Mouse (Mus musculus): ENCODE results near the gene Gdf15.

Gdf15 gene

DNA sequence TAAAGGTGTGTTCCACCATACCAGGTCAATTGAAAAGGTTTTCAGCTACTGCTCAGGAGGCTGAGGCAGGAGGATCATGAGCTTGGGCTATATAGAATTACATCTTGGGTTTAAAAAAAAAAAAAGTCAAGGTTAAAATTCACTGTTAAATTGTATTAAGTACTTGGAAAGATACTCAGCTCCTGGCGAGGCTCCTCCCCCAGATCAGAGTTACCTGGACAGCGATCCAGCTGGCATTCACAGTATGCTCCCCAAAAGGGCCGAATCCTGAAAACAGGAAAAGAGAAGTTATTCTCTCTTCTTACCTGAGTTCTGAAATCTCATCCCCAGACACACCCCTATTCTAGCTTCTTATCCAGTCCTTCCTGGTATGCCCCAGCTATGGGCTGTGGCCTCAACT is 25.0 kb upstream of the Gdf15 start:
- no peak for DNase-seq (ENCODE audit: low spot score in 2 of 2)

DNA sequence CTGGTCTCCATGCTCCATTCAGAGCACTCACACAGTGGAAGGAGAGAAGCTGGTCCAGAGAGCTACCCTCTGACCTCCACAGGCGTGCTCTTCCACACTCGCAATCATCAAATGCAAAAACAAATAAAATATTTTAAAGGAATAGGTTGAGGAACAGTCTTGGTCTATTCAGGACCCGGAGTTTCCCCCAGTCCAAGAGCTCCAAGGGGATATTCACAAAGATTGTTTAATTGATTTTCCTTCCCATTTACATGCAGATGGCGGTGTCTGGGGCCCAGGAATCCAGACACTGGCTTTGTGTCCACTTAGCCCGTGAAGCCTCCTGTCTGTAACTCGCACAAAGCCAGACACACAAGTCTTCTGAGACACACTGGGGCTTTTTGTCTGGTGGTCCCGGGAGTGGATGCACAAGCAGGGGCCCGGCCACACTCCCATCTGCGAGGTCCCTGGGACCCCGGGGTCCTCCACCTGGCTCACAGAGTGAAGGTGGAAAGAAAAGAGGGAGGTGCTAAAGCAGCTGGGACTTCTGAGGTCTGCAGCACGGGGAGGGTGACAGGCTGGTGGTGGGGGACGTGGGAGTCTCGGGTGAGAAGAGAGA is 24.0 kb upstream of the Gdf15 start:
- DNase-seq (ENCODE audit: low spot score in 2 of 2) = no peak

DNA sequence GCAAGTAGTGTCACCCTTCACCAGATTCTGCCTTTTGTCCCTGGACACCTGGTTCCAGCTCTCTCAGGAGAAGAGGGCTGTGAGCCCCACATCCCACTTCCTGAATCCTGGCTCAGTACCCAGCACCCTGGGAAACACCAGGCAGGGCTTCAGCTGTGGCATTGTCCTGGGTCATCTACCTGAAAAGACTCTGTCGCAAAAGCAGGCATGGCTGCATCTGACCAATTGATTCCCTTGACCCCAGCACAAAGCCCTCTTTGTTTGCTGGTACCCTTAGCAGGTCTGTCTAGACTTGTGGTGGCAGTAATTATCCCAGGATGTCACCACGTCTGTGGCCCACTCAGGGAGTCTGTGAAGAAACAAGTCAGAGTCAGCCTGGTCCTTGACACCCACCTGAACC is 23.2 kb upstream of the Gdf15 start:
- no peak for DNase-seq (ENCODE audit: low spot score in 2 of 2)

DNA sequence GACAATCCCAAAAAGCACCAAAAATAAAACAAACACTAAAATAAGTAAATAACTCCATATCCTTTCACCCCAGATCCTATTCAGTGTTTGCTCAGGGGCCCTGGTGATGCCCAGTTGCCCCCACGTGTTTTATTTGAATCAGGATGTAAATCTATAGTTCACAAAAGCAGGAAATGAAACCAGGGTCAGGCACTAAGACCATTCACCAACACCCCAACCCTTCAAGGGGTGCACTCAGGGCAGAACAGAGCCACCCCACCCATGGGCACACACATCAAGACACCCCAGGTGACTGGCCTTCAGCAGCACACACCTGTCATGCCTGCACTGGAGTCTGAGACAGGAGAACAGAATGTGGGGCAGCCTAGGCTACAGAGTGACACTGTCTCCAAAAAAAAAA is 21.9 kb upstream of the Gdf15 start:
- DNase-seq (ENCODE audit: low spot score in 2 of 2) = no peak

DNA sequence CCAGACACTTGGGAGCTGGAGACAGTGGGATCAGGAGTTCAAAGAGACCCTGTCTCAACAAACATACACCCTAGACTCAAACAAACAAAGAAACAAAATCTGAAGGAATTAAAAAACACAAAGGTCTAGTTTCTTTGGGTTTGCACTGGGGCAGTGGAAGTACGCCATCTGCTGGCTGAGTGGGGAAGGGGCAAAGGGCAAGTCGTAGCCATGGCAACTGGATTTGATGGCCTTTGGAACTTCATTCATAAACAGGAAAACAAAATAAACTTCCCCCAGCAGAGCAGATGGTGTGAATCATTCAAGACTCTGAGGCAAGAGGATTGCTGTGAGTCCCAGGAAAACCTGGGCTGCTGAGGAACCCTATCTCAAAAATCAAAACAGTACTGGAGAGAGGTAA is 21.0 kb upstream of the Gdf15 start:
- DNase-seq (ENCODE audit: low spot score in 2 of 2) = peak; percentile 34 to 38

DNA sequence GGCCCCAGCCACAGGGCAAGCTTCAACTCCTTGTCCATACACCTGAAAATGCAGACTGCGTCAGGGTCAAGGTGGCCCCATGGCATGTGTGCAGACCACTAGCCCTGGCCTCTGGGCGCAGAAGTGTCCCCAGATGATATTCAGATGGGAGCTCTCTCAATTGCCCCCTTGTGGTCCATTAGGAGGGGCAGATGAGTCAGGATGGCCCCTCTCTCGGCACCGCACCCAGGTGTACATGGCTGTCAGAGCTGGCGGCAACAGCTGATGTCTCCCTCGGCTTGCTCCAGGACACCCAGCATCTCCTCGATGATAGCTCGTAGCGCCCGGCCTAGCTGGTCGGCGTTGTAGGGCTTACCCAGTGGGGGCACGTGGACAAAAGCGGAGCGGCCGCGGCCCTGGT is 18.1 kb upstream of the Gdf15 start:
- no peak for DNase-seq (ENCODE audit: low spot score in 2 of 2)

DNA sequence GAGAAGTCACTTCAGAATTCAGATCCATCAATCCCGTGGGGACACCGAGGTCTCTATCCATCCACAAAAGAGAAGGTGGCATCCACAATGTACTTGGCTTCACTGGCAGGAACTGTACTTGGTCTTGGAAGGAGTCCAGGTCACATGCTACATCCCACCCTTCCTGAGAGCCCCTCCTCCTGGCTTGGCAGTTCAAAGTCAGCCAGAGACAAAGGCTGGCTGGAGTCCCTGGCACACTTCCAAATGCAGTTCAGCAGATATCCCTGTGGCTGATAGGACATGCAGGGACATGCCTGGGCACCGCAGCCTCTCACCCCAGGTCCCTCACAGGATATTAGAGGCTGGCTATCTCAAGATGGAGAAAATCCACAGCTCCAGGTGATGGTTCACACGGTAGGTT is 17.1 kb upstream of the Gdf15 start:
- peak in 1 of 2 experiments; percentile 17 for DNase-seq (ENCODE audit: low spot score in 2 of 2)

DNA sequence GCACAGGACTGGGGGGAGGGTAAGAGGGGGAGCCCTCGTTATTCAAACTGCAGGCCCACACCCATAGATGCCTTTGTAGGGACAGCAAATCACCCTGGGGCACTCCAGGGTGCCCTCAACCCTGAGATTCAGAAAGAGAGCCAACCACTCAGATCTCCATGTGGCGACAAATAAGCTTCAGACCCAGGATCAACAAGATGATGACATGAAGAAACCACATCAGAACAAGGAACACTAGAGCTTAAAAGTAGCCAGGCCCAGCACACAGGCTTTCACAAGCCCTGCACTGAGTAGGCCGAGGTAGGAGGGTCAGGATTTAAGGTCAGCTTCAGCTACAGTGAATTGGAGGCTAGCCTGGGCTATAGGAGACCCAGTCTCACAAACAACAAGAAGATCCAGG is 16.7 kb upstream of the Gdf15 start:
- no peak for DNase-seq (ENCODE audit: low spot score in 2 of 2)

DNA sequence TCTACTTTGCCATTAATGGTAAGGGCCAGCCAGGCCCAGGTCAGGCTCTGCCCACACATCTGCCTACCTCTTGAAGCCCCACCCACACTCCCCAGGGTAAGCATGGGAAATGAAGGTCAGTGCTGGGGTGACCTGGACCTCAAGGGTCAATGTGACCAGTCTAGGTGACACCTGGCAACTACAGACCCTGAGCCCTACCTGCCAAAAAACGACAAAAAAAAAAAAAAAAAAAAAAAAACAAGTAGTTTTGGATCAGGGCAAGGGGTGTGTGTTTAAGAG is 15.8 kb upstream of the Gdf15 start:
- DNase-seq (ENCODE audit: low spot score in 2 of 2) = no peak

DNA sequence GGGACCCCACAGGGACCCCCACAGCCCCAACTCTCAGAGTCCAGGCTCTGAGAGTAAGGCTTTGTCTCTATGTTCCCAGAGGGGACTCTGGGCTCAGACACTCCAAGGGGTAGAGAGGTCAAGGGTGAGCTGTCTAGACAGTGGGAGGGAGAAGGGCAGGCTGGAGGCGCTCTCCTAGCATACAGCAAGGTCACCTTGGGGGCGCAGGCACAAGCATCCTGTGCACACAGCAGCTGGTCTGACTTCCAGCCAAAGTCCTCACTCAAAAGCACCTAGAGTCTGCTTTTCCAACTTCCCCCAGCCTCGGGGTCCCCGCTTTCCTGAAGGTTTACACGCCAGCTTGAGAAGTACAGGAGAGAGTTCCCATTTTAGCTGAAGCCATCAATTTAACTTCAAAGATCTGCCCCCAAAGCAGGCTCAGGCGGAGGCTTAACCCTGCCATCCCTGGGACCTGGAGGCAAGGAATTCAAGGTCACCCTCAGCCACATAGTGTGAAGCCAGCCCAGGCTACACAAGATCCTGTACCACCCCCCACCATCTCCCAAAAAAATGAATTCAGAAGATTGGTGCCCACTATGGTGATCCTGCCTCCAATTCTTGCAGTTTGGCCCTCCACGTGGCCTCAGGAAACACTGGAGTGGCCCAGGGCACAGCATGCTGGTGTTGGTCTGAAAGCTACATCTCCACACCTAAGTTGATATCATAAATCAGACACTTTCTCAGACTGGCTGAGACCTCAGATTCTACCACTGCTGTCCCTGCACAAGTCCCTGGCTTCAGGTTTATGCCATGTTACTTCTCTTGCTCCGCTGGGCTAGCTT is 15.3 kb upstream of the Gdf15 start:
- DNase-seq (ENCODE audit: low spot score in 2 of 2) = no peak

DNA sequence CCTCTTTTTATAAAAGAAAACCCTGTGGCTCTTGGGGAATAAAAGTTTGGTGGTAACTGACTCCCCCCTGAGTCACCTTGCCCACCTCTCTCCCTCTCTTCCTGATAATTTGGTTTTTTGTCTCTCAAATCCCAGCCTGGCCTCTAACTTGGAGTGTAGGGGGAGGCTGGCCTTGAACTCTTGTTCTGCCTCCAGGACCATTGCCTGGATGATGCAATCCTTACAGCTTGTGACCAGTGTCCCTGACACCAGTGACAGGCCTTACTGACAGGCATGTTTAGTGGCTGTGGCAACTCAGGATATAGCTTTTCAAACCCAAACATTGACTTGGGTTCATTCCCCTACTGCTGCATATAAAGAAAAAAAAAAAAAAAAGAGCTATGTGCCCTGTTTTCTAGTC is 14.5 kb upstream of the Gdf15 start:
- no peak for DNase-seq (ENCODE audit: low spot score in 2 of 2)

DNA sequence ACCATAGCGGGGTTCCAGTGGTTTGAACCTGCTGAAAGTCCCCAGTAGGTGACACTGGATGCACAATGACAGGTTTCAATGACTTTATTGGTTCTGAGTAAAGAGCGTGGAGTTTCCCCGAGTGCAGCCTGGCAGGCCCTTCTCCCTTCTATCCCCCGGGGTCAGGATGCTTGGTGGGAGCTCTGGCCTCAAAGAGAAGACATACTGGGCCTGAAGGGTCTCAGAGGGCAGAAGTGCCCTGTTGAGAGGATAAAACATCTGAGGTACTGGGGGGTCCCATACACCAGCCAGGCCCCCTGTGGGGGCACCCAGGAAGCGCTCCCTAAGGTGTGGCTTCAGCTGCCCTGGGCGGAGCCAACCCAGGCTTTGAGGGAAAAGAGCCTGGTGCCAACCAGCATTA is 14.1 kb upstream of the Gdf15 start:
- DNase-seq (ENCODE audit: low spot score in 2 of 2) = no peak

DNA sequence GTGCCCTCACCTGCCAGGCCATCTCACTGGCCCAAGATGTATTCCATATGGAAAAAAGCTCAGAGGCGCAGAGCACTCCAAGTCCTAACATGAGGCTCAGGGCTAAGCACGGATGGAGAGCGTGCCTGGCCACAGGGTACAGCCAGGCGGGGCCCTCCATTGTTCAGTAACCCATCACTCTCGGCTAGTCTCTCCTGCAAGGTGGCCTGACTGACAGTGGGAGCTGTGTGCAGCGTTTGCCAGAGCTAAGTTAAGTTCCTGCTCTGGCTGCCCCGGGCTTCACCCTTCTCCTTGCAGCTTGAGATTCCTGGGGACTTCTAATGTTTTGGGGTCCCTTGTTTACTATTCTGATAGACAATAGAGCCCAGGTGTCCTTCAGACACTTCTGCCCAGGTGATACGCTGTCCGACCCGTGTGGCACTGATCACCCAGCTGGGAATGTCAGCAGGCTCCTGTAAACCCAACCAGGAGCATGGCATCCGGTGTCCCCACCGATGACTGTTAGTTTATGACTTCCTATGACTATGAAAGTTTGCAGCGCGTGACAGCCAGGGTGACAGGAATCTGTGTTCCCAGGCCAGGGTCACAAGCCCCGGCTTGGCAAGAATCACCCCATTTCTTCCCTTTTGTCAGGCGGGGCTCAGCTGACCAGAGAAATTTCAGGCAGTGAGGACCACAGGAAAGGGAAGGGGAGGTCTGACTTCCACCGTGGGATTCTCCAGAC is 13.4 kb upstream of the Gdf15 start:
- DNase-seq (ENCODE audit: low spot score in 2 of 2) = no peak

DNA sequence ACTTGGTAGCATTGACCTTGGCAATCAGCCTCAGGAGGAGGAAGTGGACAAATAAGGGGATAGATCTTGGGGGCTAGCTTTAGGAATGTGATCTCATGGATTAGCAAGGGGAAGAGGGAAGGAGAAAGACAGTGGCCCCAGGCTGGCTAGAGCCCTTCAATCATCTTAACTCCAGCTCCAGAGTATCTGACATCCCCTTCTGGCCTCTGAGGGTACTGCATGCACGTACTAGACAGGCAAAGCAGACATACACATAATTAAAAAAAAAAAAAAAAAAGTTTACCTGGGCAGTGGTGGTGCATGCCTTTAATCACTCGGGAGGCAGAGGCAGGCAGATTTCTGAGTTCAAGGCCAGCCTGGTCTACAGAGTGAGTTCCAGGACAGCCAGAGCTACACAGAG is 11.8 kb upstream of the Gdf15 start:
- no peak for DNase-seq (ENCODE audit: low spot score in 2 of 2)

DNA sequence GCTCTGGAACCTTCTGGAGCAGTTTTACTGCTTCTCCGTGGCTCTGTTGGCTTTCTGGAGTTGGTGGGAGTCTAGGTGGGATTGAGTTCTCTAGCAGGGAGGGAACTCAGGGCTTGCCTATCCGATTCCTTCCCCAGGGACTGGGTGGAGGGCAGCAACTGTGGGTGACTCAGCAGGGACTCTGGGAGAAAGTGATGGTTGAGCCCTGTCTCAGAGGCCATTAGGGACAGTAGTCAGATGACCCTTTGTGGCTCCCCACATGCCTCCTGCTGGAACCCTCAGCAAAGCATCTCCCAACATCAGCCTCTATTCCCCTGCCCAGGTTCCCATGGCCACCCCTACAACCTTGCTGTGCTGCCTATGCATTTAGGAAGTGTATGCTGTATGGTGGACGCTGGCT is 10.8 kb upstream of the Gdf15 start:
- no peak for DNase-seq (ENCODE audit: low spot score in 2 of 2)

DNA sequence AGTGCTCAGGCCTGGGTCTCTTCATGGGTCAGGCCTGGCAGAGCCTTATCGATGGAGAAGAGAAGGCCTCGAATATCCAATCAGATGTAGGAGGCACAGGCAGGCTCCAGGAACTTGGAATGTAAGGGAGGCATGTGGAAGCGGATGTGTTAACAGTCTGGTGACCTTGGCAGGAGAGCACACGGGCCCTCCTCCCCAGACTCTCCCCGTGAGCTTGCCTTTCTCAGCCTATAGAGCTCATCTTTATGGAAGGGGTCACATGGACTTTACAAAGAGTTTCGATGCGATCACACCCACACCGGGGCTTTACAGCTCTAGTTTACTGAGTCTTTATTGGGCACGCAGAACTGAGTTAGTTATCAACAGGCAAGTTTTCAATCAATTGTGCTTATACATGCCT is 6.5 kb upstream of the Gdf15 start:
- DNase-seq (ENCODE audit: low spot score in 2 of 2) = no peak

DNA sequence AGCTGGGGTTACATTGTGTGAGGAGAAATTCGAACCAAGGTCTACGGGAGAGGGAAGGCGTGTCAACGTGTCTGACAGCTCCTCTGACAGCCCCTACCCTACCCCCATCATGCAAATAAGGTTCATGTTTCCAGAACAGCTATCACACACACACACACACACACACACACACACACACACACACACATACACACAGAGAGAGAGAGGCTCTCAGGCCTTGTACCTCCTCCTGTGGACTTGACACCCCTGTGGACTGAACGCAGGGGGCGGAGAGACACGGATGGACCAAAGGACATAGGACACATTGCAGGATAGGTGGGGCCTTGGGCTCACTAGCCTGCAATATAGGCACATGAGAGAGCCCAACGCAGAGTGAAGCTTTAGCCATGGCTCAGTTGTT is 4.6 kb upstream of the Gdf15 start:
- DNase-seq (ENCODE audit: low spot score in 2 of 2) = no peak

DNA sequence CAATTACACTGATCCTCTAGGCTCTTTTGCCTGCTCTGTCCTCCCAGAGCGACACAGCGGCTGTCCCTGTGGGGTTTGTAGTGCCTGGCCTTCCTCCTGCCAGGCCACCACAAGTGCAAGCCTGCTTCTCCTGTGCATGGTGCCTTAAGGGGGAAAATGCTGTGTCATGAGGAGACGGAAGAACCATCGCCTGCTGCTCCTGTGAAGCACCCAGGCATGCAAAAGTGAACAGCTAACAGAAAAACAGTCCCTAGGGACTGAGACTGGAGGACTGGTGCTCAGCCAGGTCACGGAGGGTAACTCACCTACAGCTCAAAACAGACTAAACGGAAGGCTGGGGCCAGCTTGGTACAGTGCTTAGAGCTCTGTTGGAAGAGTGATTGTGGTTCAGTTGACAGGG is 3.3 kb upstream of the Gdf15 start:
- no peak for DNase-seq (ENCODE audit: low spot score in 2 of 2)

DNA sequence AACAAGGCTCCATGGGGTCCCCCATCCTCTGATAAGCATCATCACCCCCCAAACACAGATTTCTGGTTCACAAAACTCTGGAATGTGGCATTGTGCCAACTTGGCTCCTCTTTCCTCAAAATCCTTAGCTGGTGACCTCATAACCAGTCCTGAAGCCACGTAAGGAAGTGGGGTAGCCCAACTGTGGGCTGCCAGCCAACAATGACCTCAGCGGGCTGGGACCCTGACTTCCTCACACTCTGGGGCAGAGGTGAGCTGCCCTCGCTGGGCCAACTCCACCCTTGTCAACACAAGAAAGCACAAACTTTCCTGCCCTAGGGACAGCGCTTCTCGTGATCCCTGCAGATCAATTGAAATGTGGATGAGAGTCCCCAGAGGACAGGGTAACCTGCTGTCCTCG is 1.8 kb upstream of the Gdf15 start:
- DNase-seq (ENCODE audit: low spot score in 2 of 2) = no peak

DNA sequence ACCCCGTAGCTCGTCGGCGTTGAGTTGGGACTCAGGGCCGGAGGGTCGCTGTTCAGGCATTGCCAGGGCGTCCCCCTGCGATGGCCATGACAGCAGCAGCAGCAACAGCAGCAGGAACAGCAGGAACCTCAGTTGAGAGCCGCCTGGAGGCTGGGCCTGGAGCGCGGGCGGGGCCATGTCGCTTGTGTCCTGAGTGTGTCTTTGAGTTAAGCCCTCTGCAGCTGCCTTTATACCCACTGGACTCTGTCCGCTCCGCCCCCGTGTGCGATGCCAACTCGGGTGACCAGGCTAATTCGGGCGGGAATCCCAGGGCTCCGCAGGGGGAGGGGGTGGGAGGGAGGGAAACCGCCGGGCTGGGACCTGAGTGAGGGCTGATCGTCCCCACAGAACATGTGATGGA is 820 bp downstream of the Gdf15 start:
- no peak for DNase-seq (ENCODE audit: low spot score in 2 of 2)

DNA sequence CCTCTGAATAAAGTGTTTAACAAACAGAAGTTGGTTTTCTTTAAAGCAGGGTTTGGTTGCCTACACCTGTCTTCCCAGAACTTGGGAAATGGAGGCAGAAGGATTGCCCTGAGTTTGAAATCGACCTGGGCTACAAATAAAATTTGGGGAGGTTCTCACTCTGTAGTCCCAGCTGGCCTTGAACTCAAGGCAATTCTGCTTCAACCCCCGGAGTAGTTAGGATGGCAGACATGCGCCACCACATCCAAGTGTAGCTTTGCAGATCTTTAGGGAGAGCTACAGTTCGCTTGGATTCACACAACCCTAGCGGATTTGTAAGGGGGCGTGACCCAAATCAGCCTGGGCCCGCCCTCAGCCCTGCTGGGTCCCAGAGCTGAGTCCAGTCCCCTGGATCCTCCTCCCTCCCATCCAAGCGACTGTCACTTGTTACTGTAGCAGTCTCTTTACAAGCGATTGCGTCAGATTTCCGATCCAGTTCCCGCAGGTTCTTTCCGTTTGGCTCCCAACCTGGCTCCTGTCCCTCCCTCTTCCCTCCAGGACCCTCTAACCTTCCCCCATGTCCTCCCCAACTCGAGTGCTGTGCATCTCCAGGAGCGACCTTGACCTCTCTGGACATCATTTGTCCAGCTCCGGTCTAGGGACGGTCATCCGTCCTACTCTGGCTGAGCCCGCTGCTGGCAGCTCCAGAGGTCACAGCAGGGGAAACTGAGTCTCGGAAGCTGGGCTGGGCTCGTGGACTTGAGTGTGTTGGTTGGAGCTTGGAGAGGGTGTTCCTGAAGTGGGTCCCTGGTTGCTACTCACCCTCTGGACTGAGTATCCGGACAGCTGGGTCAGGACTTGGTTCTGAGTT is 1.5 kb downstream of the Gdf15 start:
- no peak for DNase-seq (ENCODE audit: low spot score in 2 of 2)

Data from right cerebral cortex, adult 2 months (tissue).